Mouse (Mus musculus) midbrain, embryonic 15.5 days (tissue): ENCODE data around the gene Grm2. TPM values are rescaled to one million over a fixed set of nuclear protein-coding genes. Genes with fewer than 3 reads are reported as not detected.
"Not testable (repeated sequence)": the region's sequence is repeated elsewhere in the genome, so short reads cannot be mapped to it uniquely, and the experiment has no call there.

ENCODE experiments used
- ATAC-seq: fragments of 200-750 bp; cut with Nextera tagmentation; replicated peaks from 2 replicates; pipeline ENCODE4 v1.8.0; 2017; ENCODE audit warnings: moderate TSS enrichment
- H3K27ac ChIP-seq: fragments of 300-500 bp; sonication (generic); 2 replicates; pipeline ENCODE4 v1.5.1; 2015; ENCODE audit warnings: mild to moderate bottlenecking, inconsistent platforms
- H3K27me3 ChIP-seq: fragments of 300-500 bp; sonication (generic); replicated peaks from 2 replicates; pipeline ENCODE4 v1.6.1; 2015; ENCODE audit warnings: inconsistent platforms
- H3K36me3 ChIP-seq: fragments of 300-500 bp; sonication (generic); replicated peaks from 2 replicates; pipeline ENCODE4 v1.6.1; 2015; ENCODE audit warnings: inconsistent platforms
- H3K4me1 ChIP-seq: fragments of 300-500 bp; sonication (generic); 2 replicates; pipeline ENCODE4 v1.6.1; 2015; ENCODE audit warnings: inconsistent platforms
- H3K4me2 ChIP-seq: fragments of 300-500 bp; sonication (generic); 2 replicates; pipeline ENCODE4 v1.6.1; 2015; ENCODE audit warnings: inconsistent platforms, mild to moderate bottlenecking, moderate library complexity
- H3K4me3 ChIP-seq: fragments of 300-500 bp; sonication (generic); 2 replicates; pipeline ENCODE4 v1.5.1; 2015; ENCODE audit warnings: mild to moderate bottlenecking, inconsistent platforms
- H3K9ac ChIP-seq: fragments of 300-500 bp; sonication (generic); 2 replicates; pipeline ENCODE4 v1.6.1; 2015; ENCODE audit warnings: mild to moderate bottlenecking, inconsistent platforms
- H3K9me3 ChIP-seq: fragments of 300-500 bp; sonication (generic); 2 replicates; pipeline ENCODE4 v1.6.1; 2016; ENCODE audit warnings: inconsistent platforms
- WGBS: fragments of 180-500 bp; shearing (Covaris S2); methylation state at CpG from one replicate; pipeline ENCODE4 v1.1.7; 2015; ENCODE audit warnings: mixed read lengths; 5-methylcytosine and 5-hydroxymethylcytosine counted together
- polyA plus RNA-seq: library from polyadenylated mRNA; unstranded; fragments of >200 nt; fragmentation: Nextera tagmentation; extraction: Ambion mirVana; gene quantifications from 2 replicates; pipeline ENCODE4 v1.2.1, GENCODE M21; 2015

Grm2 gene
- polyA plus RNA-seq, 1 experiment from 2014 or later: 19.3 TPM

GRCm38 (mm10) chr9:106645684-106646271, 10.1 kb downstream of the Grm2 start:
- ATAC-seq: no peak
- Histone ChIP-seq H3K9ac (no peak overlapping the region), H3K4me3 (no peak overlapping the region), H3K4me1 (no peaks in the 10 kb centered on the region), H3K36me3 (peaks cover 4% of the 10 kb centered on the region; the same call in 1 of the 2 replicates), H3K27me3 (no peaks in the 10 kb centered on the region), H3K27ac (no peak overlapping the region), H3K4me2 (no peak overlapping the region), H3K9me3 (no peaks in the 10 kb centered on the region)
- 83% methylated on average over 9 of the region's 9 CpGs for WGBS

- no peak overlapping the region for H3K4me3 ChIP-seq
- H3K4me1 ChIP-seq: no peaks in the 10 kb centered on the region
- H3K36me3 ChIP-seq: no peaks in the 10 kb centered on the region
- H3K27ac ChIP-seq: no peak overlapping the region
- H3K9me3 ChIP-seq: no peaks in the 10 kb centered on the region
- ATAC-seq: no peak
- no peak overlapping the region for H3K9ac ChIP-seq
- H3K4me2 ChIP-seq: no peak overlapping the region
- 73% methylated on average over 6 of the region's 6 CpGs for WGBS
- H3K27me3 ChIP-seq: no peaks in the 10 kb centered on the region
Measured at GRCm38 (mm10) chr9:106643787-106644186, 12.1 kb downstream of the Grm2 start.

- Histone ChIP-seq H3K9me3 (no peaks in the 10 kb centered on the region), H3K36me3 (no peaks in the 10 kb centered on the region), H3K27ac (no peak overlapping the region), H3K9ac (no peak overlapping the region), H3K4me2 (no peak overlapping the region), H3K4me3 (no peak overlapping the region), H3K4me1 (no peaks in the 10 kb centered on the region), H3K27me3 (no peaks in the 10 kb centered on the region)
- no peak for ATAC-seq
- WGBS: 28% methylated on average over 7 of the region's 7 CpGs
Measured at GRCm38 (mm10) chr9:106643128-106643527, 12.8 kb downstream of the Grm2 start.

- WGBS: 39% methylated on average over 4 of the region's 5 CpGs
- Histone ChIP-seq H3K27me3 (no peaks in the 10 kb centered on the region), H3K36me3 (no peaks in the 10 kb centered on the region), H3K27ac (no peak overlapping the region), H3K4me1 (no peaks in the 10 kb centered on the region), H3K9me3 (no peaks in the 10 kb centered on the region), H3K9ac (no peak overlapping the region), H3K4me3 (no peak overlapping the region), H3K4me2 (no peak overlapping the region)
- ATAC-seq: no peak
Measured at GRCm38 (mm10) chr9:106641346-106641745, 14.5 kb downstream of the Grm2 start.

- Histone ChIP-seq H3K9ac (no peak overlapping the region), H3K4me2 (no peak overlapping the region), H3K4me1 (no peaks in the 10 kb centered on the region; the same call in 1 of the 2 replicates), H3K9me3 (no peaks in the 10 kb centered on the region), H3K4me3 (no peak overlapping the region), H3K36me3 (no peaks in the 10 kb centered on the region), H3K27ac (no peak overlapping the region), H3K27me3 (no peaks in the 10 kb centered on the region)
- no peak for ATAC-seq
- 92% methylated on average over 8 of the region's 8 CpGs for WGBS
Measured at GRCm38 (mm10) chr9:106638154-106638553, 17.7 kb downstream of the Grm2 start.

GRCm38 (mm10) chr9:106632185-106632584, 23.7 kb downstream of the Grm2 start:
- 65% methylated on average over 5 of the region's 5 CpGs for WGBS
- Histone ChIP-seq H3K4me1 (no peaks in the 10 kb centered on the region; the same call in 1 of the 2 replicates), H3K4me2 (no peak overlapping the region), H3K4me3 (no peak overlapping the region), H3K27me3 (no peaks in the 10 kb centered on the region), H3K27ac (no peak overlapping the region), H3K9me3 (no peaks in the 10 kb centered on the region), H3K9ac (no peak overlapping the region), H3K36me3 (no peaks in the 10 kb centered on the region)
- ATAC-seq: no peak

- not testable (repeated sequence) for ATAC-seq, H3K4me2 ChIP-seq, H3K27me3 ChIP-seq, H3K36me3 ChIP-seq, H3K4me1 ChIP-seq, H3K9me3 ChIP-seq, H3K9ac ChIP-seq, H3K4me3 ChIP-seq, H3K27ac ChIP-seq
- whole genome bisulfite sequencing: 20% methylated on average over 8 of the region's 8 CpGs
Measured at GRCm38 (mm10) chr9:106627796-106628195, 28.1 kb downstream of the Grm2 start.

GRCm38 (mm10) chr9:106626282-106626681, 29.6 kb downstream of the Grm2 start, which contains the start of gene Iqcf6:
Gene Iqcf6, plus strand, starts transcription at chr9:106626582.
- WGBS: 86% methylated on average over 2 of the region's 2 CpGs
- no peak for ATAC-seq
- H3K4me1 ChIP-seq: no peaks in the 10 kb centered on the region
- no peak within 1 kb of the TSS for H3K27ac ChIP-seq
- no peaks in the 10 kb centered on the region for H3K9me3 ChIP-seq
- no peak within 1 kb of the TSS for H3K9ac ChIP-seq
- H3K4me2 ChIP-seq: no peak within 1 kb of the TSS
- no peaks in the 10 kb centered on the region for H3K36me3 ChIP-seq
- no peak within 1 kb of the TSS for H3K4me3 ChIP-seq
- H3K27me3 ChIP-seq: no peaks in the 10 kb centered on the region

GRCm38 (mm10) chr9:106617496-106617895, 38.4 kb downstream of the Grm2 start:
- H3K27ac ChIP-seq: no peak overlapping the region
- no peaks in the 10 kb centered on the region for H3K36me3 ChIP-seq
- no peaks in the 10 kb centered on the region for H3K4me1 ChIP-seq
- H3K4me2 ChIP-seq: no peak overlapping the region
- no peak overlapping the region for H3K9ac ChIP-seq
- H3K27me3 ChIP-seq: no peaks in the 10 kb centered on the region
- H3K4me3 ChIP-seq: no peak overlapping the region
- 0 out of 2 replicates have a peak, but pooled peaks cover 4% of the 10 kb centered on the region for H3K9me3 ChIP-seq
- no peak for ATAC-seq
- WGBS: 84% methylated on average over 3 of the region's 3 CpGs

GRCm38 (mm10) chr9:106616306-106616705, 39.6 kb downstream of the Grm2 start:
- 0 out of 2 replicates have a peak, but pooled peaks cover 4% of the 10 kb centered on the region for H3K9me3 ChIP-seq
- ATAC-seq: no peak
- no peak overlapping the region for H3K9ac ChIP-seq
- no peaks in the 10 kb centered on the region for H3K4me1 ChIP-seq
- H3K4me3 ChIP-seq: no peak overlapping the region
- WGBS: 88% methylated on average over 9 of the region's 9 CpGs
- H3K27ac ChIP-seq: no peak overlapping the region
- no peak overlapping the region for H3K4me2 ChIP-seq
- no peaks in the 10 kb centered on the region for H3K36me3 ChIP-seq
- H3K27me3 ChIP-seq: no peaks in the 10 kb centered on the region

- H3K36me3 ChIP-seq: no peaks in the 10 kb centered on the region
Measured at GRCm38 (mm10) chr9:106614616-106615015, 41.3 kb downstream of the Grm2 start.

GRCm38 (mm10) chr9:106613951-106614350, 41.9 kb downstream of the Grm2 start:
- no peak for ATAC-seq
- Histone ChIP-seq H3K9me3 (no peaks in the 10 kb centered on the region), H3K4me2 (no peak overlapping the region), H3K4me1 (no peaks in the 10 kb centered on the region), H3K4me3 (no peak overlapping the region), H3K9ac (no peak overlapping the region), H3K27ac (no peak overlapping the region), H3K27me3 (no peaks in the 10 kb centered on the region), H3K36me3 (no peaks in the 10 kb centered on the region)
- 72% methylated on average over 2 of the region's 2 CpGs for WGBS

More at GRCm38 (mm10) chr9:106614616-106615015, 41.3 kb downstream of the Grm2 start:
- Histone ChIP-seq H3K9me3 (0 out of 2 replicates have a peak, but pooled peaks cover 4% of the 10 kb centered on the region), H3K4me3 (no peak overlapping the region), H3K27me3 (no peaks in the 10 kb centered on the region), H3K27ac (no peak overlapping the region), H3K4me1 (no peaks in the 10 kb centered on the region), H3K4me2 (no peak overlapping the region), H3K9ac (no peak overlapping the region)
- ATAC-seq: no peak
- WGBS: 43% methylated on average over 3 of the region's 3 CpGs

- no peak overlapping the region for H3K27ac ChIP-seq
- ATAC-seq: no peak
- H3K27me3 ChIP-seq: no peaks in the 10 kb centered on the region
- H3K36me3 ChIP-seq: no peaks in the 10 kb centered on the region
- 83% methylated on average over 4 of the region's 4 CpGs for WGBS
- H3K9me3 ChIP-seq: no peaks in the 10 kb centered on the region
- H3K4me2 ChIP-seq: no peak overlapping the region
- no peak overlapping the region for H3K4me3 ChIP-seq
- H3K4me1 ChIP-seq: no peaks in the 10 kb centered on the region
- H3K9ac ChIP-seq: no peak overlapping the region
Measured at GRCm38 (mm10) chr9:106610727-106611126, 45.2 kb downstream of the Grm2 start.
